Mouse (Mus musculus): ENCODE results near the gene Spryd3.

- TF ChIP-seq CTCF (IDR thresholded peaks at IDR 0.05; ENCODE audit: insufficient read depth, low read depth, low read length) = no peak
- no peak for TF ChIP-seq POLR2A (IDR thresholded peaks at IDR 0.05; ENCODE audit: insufficient read depth, low read depth, low read length)
Measured at GRCm38 (mm10) chr15:102169064-102169463, 33.0 kb upstream of the Spryd3 start.

Measured in olfactory bulb, adult 2 months (tissue).